Mouse (Mus musculus) spleen, adult 2 months (tissue): ENCODE data around the gene Mmd.

Experiments
- CTCF ChIP-seq: fragments of 200-500 bp; IDR thresholded peaks from 2 replicates; pipeline ENCODE4 v1.5.1; 2011; ENCODE audit warnings: mild to moderate bottlenecking, inconsistent platforms; ENCODE audit not compliant: insufficient read depth, insufficient read length, insufficient replicate concordance; ENCODE audit errors: extremely low read depth
- POLR2A ChIP-seq: fragments of 200-500 bp; IDR thresholded peaks from 2 replicates; pipeline ENCODE4 v1.6.1; 2011; ENCODE audit warnings: low read depth, low read length, inconsistent platforms

GRCm38 (mm10) chr11:90276561-90276960, 27.3 kb downstream of the Mmd start:
- no peak for TF ChIP-seq CTCF
- TF ChIP-seq POLR2A, result no peak
